ENCODE assay signal across 9 mouse cellular contexts in the genomic region with DNA sequence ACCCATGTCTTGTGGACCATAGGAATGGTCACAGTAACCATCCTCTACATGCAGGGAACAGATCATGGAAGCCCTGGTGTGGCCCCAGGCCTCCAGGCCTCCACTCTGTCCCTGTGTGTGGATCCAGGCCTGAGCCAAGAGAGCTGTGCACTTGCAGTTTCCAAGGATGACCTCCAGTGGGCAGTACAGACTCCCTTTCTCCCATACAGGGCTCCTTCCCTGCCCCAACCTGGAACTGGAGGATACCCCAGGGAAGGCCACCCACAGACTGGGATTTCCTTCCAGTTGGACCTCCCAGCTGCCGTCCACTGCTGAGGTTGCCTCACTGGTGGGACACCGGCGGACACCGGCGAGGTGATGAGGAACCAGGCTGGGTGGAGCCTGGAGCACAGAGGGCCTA. TPM values are rescaled to one million over a fixed set of nuclear protein-coding genes. Genes with fewer than 3 reads are reported as not detected.
A peak's percentile ranks its signal among the peaks of the same experiment; 100 is the strongest.
DNase-seq lines count a peak whose midpoint lies in the region; TF ChIP-seq lines count a peak whose summit lies in the region.
"Had no signal": no experiment of that assay in that cellular context is flagged by ENCODE, and none has a peak within 500 bp of the region (broad histone marks: within the 10 kb centered on the region; RNA-seq: fewer than 3 reads in every experiment).

No protein-coding gene starts in this region.

- no peak for TF ChIP-seq POLR2A in heart, adult 2 months (IDR thresholded peaks at IDR 0.05; ENCODE audit: insufficient read depth, low read depth, low read length)

- no peaks in the 10 kb centered on the region for H3K27me3 ChIP-seq in heart, adult 2 months (ENCODE audit: control insufficient read depth, insufficient read depth, low read length)

- no peak for TF ChIP-seq EP300 in heart, adult 2 months (IDR thresholded peaks at IDR 0.05; ENCODE audit: insufficient read depth, low read depth, low read length)

- H3K4me1 ChIP-seq in heart, adult 2 months (ENCODE audit: control insufficient read depth, insufficient read depth, low read length) = no peaks in the 10 kb centered on the region

- 69% methylated on average over 5 of the region's 5 CpGs for WGBS in heart, adult 2 months

- H3K36me3 ChIP-seq in heart, adult 2 months (ENCODE audit: control insufficient read depth, insufficient read depth, low read length) = no peaks in the 10 kb centered on the region

- no peak for DNase-seq in heart, adult 2 months
- DNase-seq in heart, adult 9 months (ENCODE audit: low spot score in 2 of 2) = no peak
- DNase-seq in 3T3-L1 (ENCODE audit: low read depth, low spot score) (peak; percentile 46), adipocyte (ENCODE audit: low spot score) (peak; percentile 15)
- DNase-seq in kidney, postnatal 10 days = peak; percentile 53
- DNase-seq in retina, postnatal 1 day = peak; percentile 84
- no peak for DNase-seq in adrenal gland, postnatal 36 days
- no peak for DNase-seq in cerebellum, adult 11-12 months

- H3K9ac ChIP-seq in heart, adult 2 months (ENCODE audit: low read depth, low read length) = no peak overlapping the region

- no peaks in the 10 kb centered on the region for H3K79me2 ChIP-seq in heart, adult 2 months (replicated peaks; ENCODE audit: control insufficient read depth, insufficient read depth, low read length)

- H3K27ac ChIP-seq in heart, adult 2 months = no peak overlapping the region

- intact Hi-C loops in heart, adult 2 months (cut with DNase I) = loop anchor here (5.0 kb wide), 1 partner anchor 111 kb away; no protein-coding TSS in a partner anchor

- peak; percentile 70 for TF ChIP-seq CTCF in heart, adult 2 months (IDR thresholded peaks at IDR 0.05)

- H3K4me3 ChIP-seq in heart, adult 2 months = no peak overlapping the region

RNA-seq across cellular contexts. Expression of a gene that starts 29.6 kb away (rescaled TPM):
- 10 to 100 TPM; 11.1 to 11.7 TPM for total RNA-seq in heart, adult 2 months (2021)
- 11.7 and 12.5 TPM in 2 replicates for polyA plus RNA-seq in heart, adult 2 months (2012; rRNA removed)
- 10 to 100 TPM; 20.9 to 25.4 TPM for total RNA-seq in adrenal gland, postnatal 36 days (2021)

RNA-seq across cellular contexts. Expression of a gene that starts 56.5 kb away (rescaled TPM):
- total RNA-seq in heart, adult 2 months (2021) = not detected
- polyA plus RNA-seq in heart, adult 2 months (2012; rRNA removed) = not detected in 2 replicates
- under 1 TPM; 0.30 to 0.89 TPM for total RNA-seq in adrenal gland, postnatal 36 days (2021)
- polyA plus RNA-seq: intestine, embryonic 14.5 days had no signal

Comparison
In these comparisons a context has a peak if more than half of its experiments do, and no peak if none do; other contexts are left out.
1. DNase-seq: peak in 3T3-L1 (single experiment), adipocyte (single experiment), kidney, postnatal 10 days (single experiment) and retina, postnatal 1 day (single experiment); none in heart, adult 2 months (0 of 2), heart, adult 9 months (0 of 2), adrenal gland, postnatal 36 days (0 of 2) and cerebellum, adult 11-12 months (single experiment).